Mouse (Mus musculus) embryonic facial prominence, embryonic 11.5 days (tissue): Measurements from ENCODE around the gene Slc25a47. TPM values are rescaled to one million over a fixed set of nuclear protein-coding genes. Genes with fewer than 3 reads are reported as not detected.
A peak's percentile ranks its signal among the peaks of the same experiment; 100 is the strongest.

Experiments
- ATAC-seq: fragments of 200-750 bp; cut with Nextera tagmentation; replicated peaks from 2 replicates; pipeline ENCODE4 v1.8.0; 2017; ENCODE audit warnings: low read depth; ENCODE audit not compliant: insufficient number of reproducible peaks, low FRiP score, low TSS enrichment
- DNase-seq: peaks from one replicate; pipeline ENCODE4 v3.0.0-alpha.2; 2015; ENCODE audit warnings: low spot score
- H3K27ac ChIP-seq: fragments of 300-500 bp; sonication (generic); replicated peaks from 2 replicates; pipeline ENCODE4 v1.5.1; 2014; ENCODE audit warnings: mild to moderate bottlenecking, low read depth, low read length, control low read depth
- H3K27me3 ChIP-seq: fragments of 300-500 bp; sonication (generic); 2 replicates; pipeline ENCODE4 v1.6.1; 2014; ENCODE audit warnings: mild to moderate bottlenecking, low read length, moderate library complexity, mixed read lengths; ENCODE audit not compliant: control insufficient read depth, insufficient read depth
- H3K36me3 ChIP-seq: fragments of 300-500 bp; sonication (generic); replicated peaks from 2 replicates; pipeline ENCODE4 v1.6.1; 2014; ENCODE audit warnings: low read depth, mild to moderate bottlenecking, low read length, moderate library complexity, mixed read lengths; ENCODE audit not compliant: control insufficient read depth, insufficient read depth
- H3K4me1 ChIP-seq: fragments of 300-500 bp; sonication (generic); 2 replicates; pipeline ENCODE4 v1.6.1; 2014; ENCODE audit warnings: low read length, mixed read lengths; ENCODE audit not compliant: control insufficient read depth, insufficient read depth
- H3K4me2 ChIP-seq: fragments of 300-500 bp; sonication (generic); 2 replicates; pipeline ENCODE4 v1.6.1; 2014; ENCODE audit warnings: low read depth, mild to moderate bottlenecking, control low read depth, low read length, moderate library complexity
- H3K4me3 ChIP-seq: fragments of 300-500 bp; sonication (generic); 2 replicates; pipeline ENCODE4 v1.5.1; 2014; ENCODE audit warnings: low read depth, low read length, control low read depth
- H3K9ac ChIP-seq: fragments of 300-500 bp; sonication (generic); replicated peaks from 2 replicates; pipeline ENCODE4 v1.6.1; 2014; ENCODE audit warnings: mild to moderate bottlenecking, control low read depth, low read length
- H3K9me3 ChIP-seq: fragments of 300-500 bp; sonication (generic); replicated peaks from 2 replicates; pipeline ENCODE4 v1.6.1; 2016; ENCODE audit warnings: mild to moderate bottlenecking, low read length, inconsistent platforms, mixed read lengths; ENCODE audit not compliant: control insufficient read depth
- WGBS: fragments of 180-500 bp; shearing (Covaris S2); extraction: QIAGEN DNeasy Blood & Tissue Kit; methylation state at CpG from one replicate; pipeline ENCODE4 v1.1.7; 2014; 5-methylcytosine and 5-hydroxymethylcytosine counted together
- polyA plus RNA-seq: library from polyadenylated mRNA; unstranded; fragments of >200 nt; fragmentation: Nextera tagmentation; extraction: Ambion mirVana; gene quantifications from 2 replicates; pipeline ENCODE4 v1.2.1, GENCODE M21; 2014

The Slc25a47 gene
- polyA plus RNA-seq, 1 experiment from 2014 or later, result 11.8 TPM

DNA sequence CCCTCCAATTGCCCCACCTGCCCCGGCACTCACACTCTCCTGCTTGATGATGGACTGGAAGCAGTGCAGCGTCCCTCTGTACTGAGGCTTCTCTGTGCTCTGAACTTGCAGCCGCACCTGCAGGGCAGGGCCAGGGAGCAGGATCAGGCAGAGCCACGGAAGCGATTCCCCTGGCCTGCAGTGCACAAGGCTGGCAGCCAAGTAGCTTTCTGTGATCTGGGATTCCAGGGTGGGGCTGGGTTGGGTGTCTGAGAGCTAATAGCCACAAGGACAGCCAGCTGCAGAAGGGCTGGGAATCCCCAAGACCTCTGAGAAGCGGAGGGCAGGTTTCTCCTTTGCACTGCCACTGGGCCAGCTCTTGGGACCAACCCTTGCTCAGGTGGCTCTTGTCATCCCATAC lies 8.2 kb upstream of the Slc25a47 start:
- Histone ChIP-seq H3K27ac (no peak overlapping the region), H3K36me3 (peaks cover 2% of the 10 kb centered on the region; the same call in 1 of the 2 replicates), H3K4me2 (no peak overlapping the region), H3K4me3 (no peak overlapping the region), H3K27me3 (no peaks in the 10 kb centered on the region), H3K9me3 (no peaks in the 10 kb centered on the region), H3K9ac (no peak overlapping the region), H3K4me1 (no peaks in the 10 kb centered on the region)
- WGBS, result 97% methylated on average over 6 of the region's 6 CpGs
- DNase-seq (no peak), ATAC-seq (no peak)

DNA sequence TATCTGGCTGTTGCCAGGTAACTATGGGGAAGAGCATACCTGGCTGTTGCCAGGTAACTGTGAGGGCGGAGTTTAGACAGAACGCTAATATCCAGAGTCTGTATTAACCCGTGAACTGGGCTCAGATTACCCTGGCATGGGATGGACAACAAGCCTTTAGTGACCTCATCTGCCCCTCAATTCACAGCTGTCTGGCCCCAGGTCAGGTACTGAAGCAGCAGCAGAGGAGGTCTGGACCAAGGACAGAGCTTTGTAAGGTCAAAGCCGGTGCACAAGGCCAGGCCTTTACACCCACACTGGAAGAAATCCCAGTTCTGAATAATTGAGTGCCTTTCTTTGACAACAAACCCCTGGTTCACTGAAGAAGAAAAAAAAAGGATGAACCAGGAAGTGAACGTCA lies 6.2 kb upstream of the Slc25a47 start:
- Histone ChIP-seq H3K9ac (no peak overlapping the region), H3K9me3 (no peaks in the 10 kb centered on the region), H3K27me3 (no peaks in the 10 kb centered on the region), H3K4me3 (no peak overlapping the region), H3K4me1 (no peaks in the 10 kb centered on the region; the same call in 1 of the 2 replicates), H3K36me3 (peaks cover 2% of the 10 kb centered on the region; the same call in 1 of the 2 replicates), H3K4me2 (no peak overlapping the region), H3K27ac (no peak overlapping the region)
- 81% methylated on average over 5 of the region's 5 CpGs for WGBS
- no peak for DNase-seq
- no peak for ATAC-seq

DNA sequence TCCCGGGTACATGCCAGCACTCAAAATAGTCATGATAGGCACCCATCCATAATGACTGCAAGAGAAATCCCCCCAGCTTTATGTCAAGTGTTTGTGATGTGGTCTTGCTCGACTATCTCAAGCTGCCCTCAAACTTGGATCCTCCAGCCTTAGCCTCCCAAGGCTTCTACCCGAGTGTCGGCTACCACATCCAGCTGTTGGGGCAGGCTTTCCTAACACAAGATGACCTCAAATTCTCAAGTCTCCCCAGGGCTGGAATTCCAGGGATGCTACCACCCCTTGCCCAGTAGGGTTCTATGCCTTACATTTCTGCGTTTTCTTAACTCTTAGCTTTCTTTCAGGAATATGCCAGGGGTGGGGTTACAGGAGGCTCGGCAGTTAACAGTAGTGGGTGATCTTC lies 5.5 kb upstream of the Slc25a47 start:
- ATAC-seq, result no peak
- Histone ChIP-seq H3K27me3 (no peaks in the 10 kb centered on the region), H3K4me2 (no peak overlapping the region), H3K27ac (no peak overlapping the region), H3K4me3 (no peak overlapping the region), H3K4me1 (no peaks in the 10 kb centered on the region; the same call in 1 of the 2 replicates), H3K36me3 (peaks cover 2% of the 10 kb centered on the region; the same call in 1 of the 2 replicates), H3K9ac (no peak overlapping the region), H3K9me3 (no peaks in the 10 kb centered on the region)
- DNase-seq, result no peak
- 83% methylated on average over 6 of the region's 6 CpGs for WGBS

DNA sequence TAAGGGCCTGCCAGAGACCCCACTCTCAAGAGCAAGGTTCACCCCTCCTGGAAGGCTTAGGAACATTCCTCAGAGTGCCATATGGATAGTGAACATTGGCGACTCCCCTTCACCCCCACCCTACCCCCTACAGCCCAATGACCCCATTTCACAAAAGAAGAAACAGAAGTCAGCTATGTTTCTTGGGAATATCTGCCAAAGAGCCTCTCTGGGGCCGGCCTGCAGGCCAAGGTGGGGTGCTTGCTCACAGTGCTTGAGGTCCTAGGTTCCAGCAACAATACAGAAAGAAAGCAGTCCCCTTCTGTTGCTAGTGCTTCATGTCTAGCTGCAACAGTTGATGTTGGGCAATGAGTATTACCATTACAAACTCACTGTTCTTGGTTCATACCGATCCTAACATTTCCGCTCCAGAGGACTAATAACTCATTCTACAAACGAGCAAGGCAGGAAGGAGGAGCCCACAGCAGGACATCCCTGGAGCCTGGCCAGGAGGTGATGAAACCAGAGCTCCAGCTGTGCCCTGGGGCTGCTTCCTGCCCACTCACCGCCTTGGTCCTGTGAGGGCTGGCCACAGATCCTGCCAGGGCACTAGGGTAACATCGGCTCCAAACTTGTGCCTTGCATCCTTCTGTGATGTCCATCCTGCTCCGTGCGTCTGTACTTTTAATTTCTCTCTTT lies 3.7 kb upstream of the Slc25a47 start:
- peaks cover under 1% of the 10 kb centered on the region; the same call in 1 of the 2 replicates for H3K36me3 ChIP-seq
- ATAC-seq, result no peak
- no peaks in the 10 kb centered on the region for H3K27me3 ChIP-seq
- H3K9ac ChIP-seq, result no peak overlapping the region
- H3K9me3 ChIP-seq, result no peaks in the 10 kb centered on the region
- no peak overlapping the region for H3K4me3 ChIP-seq
- no peak for DNase-seq
- no peak overlapping the region for H3K4me2 ChIP-seq
- no peaks in the 10 kb centered on the region; the same call in 1 of the 2 replicates for H3K4me1 ChIP-seq
- H3K27ac ChIP-seq, result no peak overlapping the region
- 72% methylated on average over 9 of the region's 9 CpGs for WGBS

DNA sequence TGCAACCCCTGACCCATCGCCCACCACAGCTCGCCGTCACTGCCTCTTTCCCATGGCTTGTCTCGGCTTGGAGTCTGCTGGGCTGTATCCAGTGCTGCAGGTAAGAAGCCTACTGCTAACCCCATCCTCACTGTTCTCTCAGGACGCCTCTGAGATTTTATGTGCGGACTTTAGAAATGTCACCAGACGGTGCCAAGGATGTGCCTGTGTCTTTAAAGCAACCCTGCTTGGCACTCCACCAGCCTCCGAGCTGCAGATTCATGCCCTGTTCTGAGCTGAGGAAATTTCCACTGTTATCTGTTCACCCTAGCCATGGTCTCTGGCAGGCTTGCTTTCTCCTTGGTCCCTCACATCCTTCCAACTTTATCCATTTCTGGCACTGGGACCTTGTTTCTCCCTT lies 3.0 kb upstream of the Slc25a47 start:
- H3K4me1 ChIP-seq, result peaks cover 3% of the 10 kb centered on the region; the same call in 1 of the 2 replicates

DNA sequence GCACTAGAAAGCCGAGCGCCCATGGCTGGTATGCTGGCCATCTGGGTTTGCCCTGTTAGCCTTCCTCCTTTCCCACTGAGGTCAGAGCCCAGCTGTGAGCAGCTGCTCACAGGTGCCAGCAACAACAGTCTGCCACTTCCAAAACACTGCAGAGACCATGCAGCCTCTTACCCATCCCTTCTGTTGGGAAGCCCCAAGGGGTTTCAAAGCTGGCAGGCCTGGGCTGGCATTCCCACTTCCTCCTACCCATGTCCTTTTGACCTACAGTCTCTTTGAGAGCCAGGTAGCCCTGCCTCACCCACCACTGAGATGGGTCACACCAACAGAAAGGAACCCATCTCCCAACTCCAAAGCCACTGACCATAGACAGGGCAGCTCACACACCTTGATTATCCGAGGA lies 2.4 kb upstream of the Slc25a47 start:
- no peak overlapping the region for H3K4me2 ChIP-seq
- no peak overlapping the region for H3K4me3 ChIP-seq
- no peak overlapping the region for H3K9ac ChIP-seq
- H3K27ac ChIP-seq, result no peak overlapping the region
- no peak for DNase-seq
- ATAC-seq, result no peak
- 88% methylated on average over 3 of the region's 3 CpGs for WGBS
- H3K36me3 ChIP-seq, result no peaks in the 10 kb centered on the region
- peaks cover 3% of the 10 kb centered on the region; the same call in 1 of the 2 replicates for H3K4me1 ChIP-seq
- H3K27me3 ChIP-seq, result no peaks in the 10 kb centered on the region
- H3K9me3 ChIP-seq, result no peaks in the 10 kb centered on the region

More for the DNA sequence above, 3.0 kb upstream of the Slc25a47 start:
- H3K9ac ChIP-seq, result no peak overlapping the region
- no peak for DNase-seq
- H3K27ac ChIP-seq, result no peak overlapping the region
- WGBS, result 87% methylated on average over 8 of the region's 8 CpGs
- ATAC-seq, result no peak
- H3K27me3 ChIP-seq, result no peaks in the 10 kb centered on the region
- no peaks in the 10 kb centered on the region for H3K36me3 ChIP-seq
- no peak overlapping the region for H3K4me2 ChIP-seq
- no peaks in the 10 kb centered on the region for H3K9me3 ChIP-seq
- H3K4me3 ChIP-seq, result no peak overlapping the region

DNA sequence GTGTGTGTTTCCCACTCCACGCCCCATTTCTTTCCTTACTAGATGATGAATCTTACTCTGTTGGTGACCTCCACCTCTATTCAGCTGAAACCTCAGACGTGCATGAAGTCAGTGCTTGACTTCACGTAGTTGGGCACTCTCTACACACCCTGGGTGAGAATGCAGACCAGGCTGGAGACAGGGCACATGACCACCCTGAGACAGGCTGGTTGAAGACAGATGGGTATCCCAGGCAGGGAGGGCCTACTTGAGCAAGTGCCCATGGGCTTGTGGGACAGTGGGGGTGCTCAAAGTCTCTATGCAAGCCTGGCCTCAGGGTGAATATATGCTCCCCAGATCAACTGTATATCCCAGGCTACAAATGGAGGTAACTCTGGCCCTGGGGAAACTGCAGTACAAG lies 1.5 kb upstream of the Slc25a47 start:
- H3K4me3 ChIP-seq, result no peak overlapping the region
- no peak overlapping the region for H3K9ac ChIP-seq
- 82% methylated on average over 3 of the region's 3 CpGs for WGBS
- peaks cover 3% of the 10 kb centered on the region; the same call in 1 of the 2 replicates for H3K4me1 ChIP-seq
- H3K36me3 ChIP-seq, result no peaks in the 10 kb centered on the region
- H3K4me2 ChIP-seq, result no peak overlapping the region
- no peaks in the 10 kb centered on the region for H3K27me3 ChIP-seq
- no peak for ATAC-seq
- no peak for DNase-seq
- H3K9me3 ChIP-seq, result no peaks in the 10 kb centered on the region
- no peak overlapping the region for H3K27ac ChIP-seq

DNA sequence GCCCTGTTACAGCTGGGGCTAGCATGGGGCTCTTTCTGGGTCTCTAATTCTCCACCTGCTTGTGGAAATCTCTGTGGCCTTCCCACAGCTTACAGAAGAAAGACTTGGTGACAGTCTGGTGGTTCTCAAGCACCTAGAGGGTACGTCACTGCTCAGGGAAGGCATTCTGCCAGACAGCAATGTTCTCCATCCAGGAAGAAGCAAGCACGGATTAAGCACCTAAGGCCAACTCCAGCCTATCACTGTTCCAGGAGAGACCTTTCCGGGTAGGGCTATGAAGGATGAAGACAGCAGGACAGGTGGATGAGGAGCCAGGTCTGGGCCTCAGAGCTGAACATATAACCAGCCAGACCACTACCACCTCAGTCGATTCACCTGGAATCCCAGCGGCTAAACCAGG lies 1.1 kb upstream of the Slc25a47 start:
- no peaks in the 10 kb centered on the region for H3K27me3 ChIP-seq
- no peaks in the 10 kb centered on the region for H3K9me3 ChIP-seq
- peaks cover 3% of the 10 kb centered on the region; the same call in 1 of the 2 replicates for H3K4me1 ChIP-seq
- H3K4me3 ChIP-seq, result peak overlapping the region; percentile 58; the same call in 1 of the 2 replicates
- no peak for ATAC-seq
- H3K9ac ChIP-seq, result peak overlapping the region; percentile 76; the same call in 1 of the 2 replicates
- no peaks in the 10 kb centered on the region for H3K36me3 ChIP-seq
- WGBS, result 41% methylated on average over 5 of the region's 5 CpGs
- DNase-seq, result no peak
- H3K27ac ChIP-seq, result no peak overlapping the region
- H3K4me2 ChIP-seq, result peak overlapping the region; percentile 92
